Mouse (Mus musculus) stomach, embryonic 16.5 days (tissue): Measurements from ENCODE around the gene Cyp4f16. TPM values are rescaled to one million over a fixed set of nuclear protein-coding genes. Genes with fewer than 3 reads are reported as not detected.
A peak's percentile ranks its signal among the peaks of the same experiment; 100 is the strongest.
"Not testable (repeated sequence)": the region's sequence is repeated elsewhere in the genome, so short reads cannot be mapped to it uniquely, and the experiment has no call there.

Source experiments
- ATAC-seq: fragments of 200-750 bp; cut with Nextera tagmentation; 2 replicates; pipeline ENCODE4 v1.8.0; 2017; ENCODE audit warnings: moderate number of reproducible peaks, moderate TSS enrichment; ENCODE audit not compliant: insufficient read depth, low FRiP score
- H3K27ac ChIP-seq: fragments of 300-500 bp; sonication (generic); 2 replicates; pipeline ENCODE4 v1.5.1; 2014; ENCODE audit warnings: low read length
- H3K27me3 ChIP-seq: fragments of 300-500 bp; sonication (generic); 2 replicates; pipeline ENCODE4 v1.6.1; 2014; ENCODE audit warnings: low read length, control low read depth, mixed read lengths; ENCODE audit not compliant: control insufficient read depth, insufficient read depth
- H3K36me3 ChIP-seq: fragments of 300-500 bp; sonication (generic); 2 replicates; pipeline ENCODE4 v1.6.1; 2014; ENCODE audit warnings: low read length; ENCODE audit not compliant: control insufficient read depth, insufficient read depth
- H3K4me1 ChIP-seq: fragments of 300-500 bp; sonication (generic); 2 replicates; pipeline ENCODE4 v1.6.1; 2014; ENCODE audit warnings: low read length, control low read depth, mixed read lengths; ENCODE audit not compliant: control insufficient read depth, insufficient read depth
- H3K4me2 ChIP-seq: fragments of 300-500 bp; sonication (generic); 2 replicates; pipeline ENCODE4 v1.6.1; 2014; ENCODE audit warnings: low read depth, low read length, mixed read lengths
- H3K4me3 ChIP-seq: fragments of 300-500 bp; sonication (generic); replicated peaks from 2 replicates; pipeline ENCODE4 v1.5.1; 2014; ENCODE audit warnings: mild to moderate bottlenecking, low read length
- H3K9ac ChIP-seq: fragments of 300-500 bp; sonication (generic); 2 replicates; pipeline ENCODE4 v1.6.1; 2014; ENCODE audit warnings: low read length
- H3K9me3 ChIP-seq: fragments of 300-500 bp; sonication (generic); replicated peaks from 2 replicates; pipeline ENCODE4 v1.6.1; 2016; ENCODE audit warnings: low read length, control low read depth; ENCODE audit not compliant: control insufficient read depth
- WGBS: fragments of 180-500 bp; shearing (Covaris S2); extraction: QIAGEN DNeasy Blood & Tissue Kit; methylation state at CpG from one replicate; pipeline ENCODE4 v1.1.7; 2014; 5-methylcytosine and 5-hydroxymethylcytosine counted together
- polyA plus RNA-seq: library from polyadenylated mRNA; unstranded; fragments of >200 nt; fragmentation: Nextera tagmentation; extraction: Ambion mirVana; gene quantifications from 2 replicates; pipeline ENCODE4 v1.2.1, GENCODE M21; 2015

Gene Cyp4f16
- polyA plus RNA-seq, 1 experiment from 2014 or later = 28.7 TPM

DNA sequence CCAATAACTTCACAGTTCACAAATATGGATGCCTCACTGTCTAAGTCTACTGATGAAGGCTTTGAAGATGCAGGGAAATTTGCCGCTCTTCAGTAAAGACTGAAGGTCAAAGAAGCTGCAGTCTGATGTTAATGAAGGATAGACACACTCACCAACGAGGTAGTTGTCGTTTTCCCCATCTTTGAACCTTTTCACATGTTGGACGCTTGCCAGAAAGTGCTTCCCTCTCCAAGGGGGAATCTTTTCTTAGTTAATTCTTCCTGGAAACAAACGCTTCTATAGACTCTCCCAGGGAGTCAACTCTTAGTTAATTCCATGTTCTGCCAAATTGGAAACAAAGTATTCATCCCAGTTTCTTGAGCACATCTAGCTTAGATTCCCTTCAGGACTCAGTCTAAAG, 20.2 kb upstream of the Cyp4f16 start:
- no peak overlapping the region for H3K9ac ChIP-seq
- H3K36me3 ChIP-seq = no peaks in the 10 kb centered on the region
- WGBS = 77% methylated on average over 5 of the region's 5 CpGs
- H3K27ac ChIP-seq = no peak overlapping the region
- H3K27me3 ChIP-seq = no peaks in the 10 kb centered on the region
- H3K4me2 ChIP-seq = no peak overlapping the region
- no peak for ATAC-seq
- H3K9me3 ChIP-seq = no peaks in the 10 kb centered on the region
- no peaks in the 10 kb centered on the region for H3K4me1 ChIP-seq
- no peak overlapping the region for H3K4me3 ChIP-seq

- H3K27me3 ChIP-seq = no peaks in the 10 kb centered on the region
- H3K4me1 ChIP-seq = no peaks in the 10 kb centered on the region
- 86% methylated on average over 5 of the region's 5 CpGs for WGBS
- no peak for ATAC-seq
- H3K4me2 ChIP-seq = no peak overlapping the region
- no peaks in the 10 kb centered on the region for H3K36me3 ChIP-seq
- no peak overlapping the region for H3K4me3 ChIP-seq
- H3K27ac ChIP-seq = no peak overlapping the region
- no peaks in the 10 kb centered on the region for H3K9me3 ChIP-seq
- H3K9ac ChIP-seq = no peak overlapping the region
These were observed 14.4 kb upstream of the Cyp4f16 start for GRCm38 (mm10) chr17:32521981-32522380.

DNA sequence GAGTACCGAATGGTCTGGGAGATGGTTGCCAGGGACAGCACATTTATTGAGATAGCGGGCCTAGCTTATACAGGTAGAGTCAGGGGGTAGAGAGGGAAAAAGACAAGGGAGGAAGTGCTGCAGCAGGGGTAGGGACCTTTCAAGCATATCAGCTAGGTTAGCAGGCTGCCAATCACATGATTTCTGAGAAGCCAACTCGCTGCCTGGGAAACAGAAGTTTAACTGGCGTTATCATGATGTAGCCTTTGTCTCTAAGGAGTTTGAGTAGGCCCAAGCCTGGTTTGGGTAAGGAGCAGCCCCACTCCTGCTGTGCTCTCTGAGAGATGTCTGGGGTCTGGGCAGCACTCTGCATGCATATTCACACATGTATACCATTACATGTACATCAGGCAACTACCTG, 14.0 kb upstream of the Cyp4f16 start:
- no peak for ATAC-seq
- H3K4me2 ChIP-seq = no peak overlapping the region
- H3K4me1 ChIP-seq = no peaks in the 10 kb centered on the region
- no peak overlapping the region for H3K27ac ChIP-seq
- H3K27me3 ChIP-seq = no peaks in the 10 kb centered on the region
- H3K9ac ChIP-seq = no peak overlapping the region
- 81% methylated on average over 4 of the region's 4 CpGs for WGBS
- H3K9me3 ChIP-seq = no peaks in the 10 kb centered on the region
- H3K4me3 ChIP-seq = no peak overlapping the region
- no peaks in the 10 kb centered on the region for H3K36me3 ChIP-seq

DNA sequence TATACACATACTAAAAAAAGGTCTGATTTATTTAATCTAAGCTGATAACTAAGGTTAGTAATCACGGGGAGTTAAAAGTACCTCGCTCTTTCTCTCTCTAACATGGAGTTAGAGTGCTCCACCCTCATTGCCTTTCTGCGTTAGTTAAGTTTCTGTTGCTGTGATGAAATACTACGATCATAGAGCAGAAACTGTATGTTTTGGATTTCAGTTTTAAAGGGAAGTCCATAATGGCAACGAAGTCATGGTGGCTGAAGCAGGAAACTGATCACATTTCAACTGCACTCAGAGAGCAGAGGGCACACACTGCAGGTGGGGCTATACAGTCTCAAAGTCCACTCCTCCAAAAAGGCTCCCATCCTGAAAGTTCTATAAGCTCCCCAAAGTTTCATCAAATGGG, 13.5 kb upstream of the Cyp4f16 start:
- Histone ChIP-seq H3K4me2 (no peak overlapping the region), H3K4me3 (no peak overlapping the region), H3K27ac (no peak overlapping the region), H3K9me3 (no peaks in the 10 kb centered on the region), H3K4me1 (no peaks in the 10 kb centered on the region), H3K9ac (no peak overlapping the region), H3K27me3 (no peaks in the 10 kb centered on the region), H3K36me3 (no peaks in the 10 kb centered on the region)
- ATAC-seq = no peak
- WGBS = 85% methylated on average over 5 of the region's 5 CpGs

DNA sequence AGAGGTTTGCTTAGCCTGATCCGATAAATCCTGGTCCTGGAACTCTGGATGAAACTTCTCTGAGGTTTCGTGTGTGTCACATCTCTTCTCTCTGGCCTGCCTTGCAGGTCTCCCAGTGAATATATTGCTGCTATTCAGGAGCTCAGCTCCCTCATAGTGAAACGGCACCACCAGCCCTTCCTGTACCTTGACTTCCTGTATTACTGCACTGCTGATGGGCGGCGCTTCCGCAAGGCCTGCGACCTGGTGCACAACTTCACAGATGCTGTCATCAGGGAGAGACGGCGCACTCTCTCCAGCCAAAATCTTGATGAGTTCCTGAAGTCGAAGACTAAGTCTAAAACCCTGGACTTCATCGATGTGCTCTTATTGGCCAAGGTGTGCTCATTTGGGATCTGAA, 12.5 kb upstream of the Cyp4f16 start:
- H3K4me3 ChIP-seq = no peak overlapping the region
- ATAC-seq = no peak
- H3K36me3 ChIP-seq = no peaks in the 10 kb centered on the region
- H3K4me2 ChIP-seq = no peak overlapping the region
- no peaks in the 10 kb centered on the region for H3K4me1 ChIP-seq
- no peaks in the 10 kb centered on the region for H3K27me3 ChIP-seq
- no peaks in the 10 kb centered on the region for H3K9me3 ChIP-seq
- 91% methylated on average over 11 of the region's 11 CpGs for WGBS
- no peak overlapping the region for H3K27ac ChIP-seq
- H3K9ac ChIP-seq = no peak overlapping the region

- not testable (repeated sequence) for H3K4me2 ChIP-seq, ATAC-seq, H3K4me1 ChIP-seq, H3K9ac ChIP-seq, H3K36me3 ChIP-seq, H3K27me3 ChIP-seq, H3K27ac ChIP-seq, H3K9me3 ChIP-seq, H3K4me3 ChIP-seq
- 96% methylated on average over 1 of the region's 1 CpGs for WGBS
These were observed 10.0 kb upstream of the Cyp4f16 start for GRCm38 (mm10) chr17:32526341-32526740.

- 85% methylated on average over 11 of the region's 11 CpGs for WGBS
- ATAC-seq = no peak
- H3K4me3 ChIP-seq = no peak overlapping the region
These were observed 8.6 kb upstream of the Cyp4f16 start for GRCm38 (mm10) chr17:32527748-32528147.

DNA sequence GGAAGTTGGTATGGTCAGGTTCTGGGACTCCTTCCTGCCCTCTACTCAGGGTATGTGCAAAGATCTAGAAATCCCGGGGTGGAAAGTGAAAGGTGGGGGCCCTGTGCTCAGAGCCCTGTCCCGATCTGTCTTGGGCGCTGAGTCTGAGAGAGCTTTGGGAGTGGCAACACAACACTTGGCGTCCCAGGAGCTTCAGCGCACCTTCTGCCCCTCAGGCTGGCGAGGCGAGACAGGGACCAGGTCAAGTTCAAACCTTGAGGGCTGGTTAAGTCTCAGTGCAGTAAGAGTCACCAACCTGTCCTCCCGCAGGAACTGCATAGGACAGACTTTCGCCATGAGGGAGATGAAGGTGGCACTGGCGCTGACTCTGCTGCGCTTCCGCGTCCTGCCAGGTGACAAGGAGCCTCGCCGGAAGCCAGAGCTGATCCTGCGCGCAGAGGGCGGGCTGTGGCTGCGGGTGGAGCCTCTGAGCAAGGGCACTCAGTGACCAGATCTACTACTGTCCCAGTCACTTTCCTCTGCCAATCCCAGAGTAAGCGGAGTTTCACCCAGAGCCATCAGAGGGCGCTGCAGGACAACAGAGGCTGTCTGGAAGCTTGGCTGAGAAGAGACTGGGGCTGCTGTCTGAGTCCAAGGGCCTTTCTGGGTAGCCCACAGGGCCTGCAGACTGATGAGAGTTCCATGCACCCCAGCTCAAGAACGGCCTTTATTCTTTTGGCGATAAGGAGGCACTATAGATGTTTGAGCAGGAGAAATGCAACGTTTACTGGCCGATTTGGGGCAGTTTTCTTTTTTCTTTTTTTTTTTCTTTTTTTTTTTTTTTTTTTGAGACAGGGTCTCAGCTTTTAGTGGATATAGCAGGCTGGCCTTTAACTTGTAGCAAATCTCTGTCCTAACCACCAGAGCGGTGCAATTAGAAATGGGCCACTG, 7.7 kb upstream of the Cyp4f16 start:
- Histone ChIP-seq H3K4me3 (peak overlapping the region; percentile 43), H3K9ac (peak overlapping the region; percentile 70), H3K27me3 (no peaks in the 10 kb centered on the region), H3K36me3 (no peaks in the 10 kb centered on the region), H3K4me2 (peak overlapping the region; percentile 56), H3K27ac (peak overlapping the region; percentile 27; the same call in 1 of the 2 replicates), H3K9me3 (no peaks in the 10 kb centered on the region), H3K4me1 (no peaks in the 10 kb centered on the region)
- WGBS = 19% methylated on average over 26 of the region's 26 CpGs
- peak; percentile 93 for ATAC-seq

More at GRCm38 (mm10) chr17:32527748-32528147, 8.6 kb upstream of the Cyp4f16 start:
- Histone ChIP-seq H3K4me2 (no peak overlapping the region; the same call in 1 of the 2 replicates), H3K9me3 (no peaks in the 10 kb centered on the region), H3K9ac (no peak overlapping the region), H3K27me3 (no peaks in the 10 kb centered on the region), H3K4me1 (no peaks in the 10 kb centered on the region), H3K27ac (no peak overlapping the region), H3K36me3 (no peaks in the 10 kb centered on the region)

GRCm38 (mm10) chr17:32532356-32532755, 4.0 kb upstream of the Cyp4f16 start:
- H3K4me1 ChIP-seq, H3K36me3 ChIP-seq, H3K9ac ChIP-seq, H3K4me3 ChIP-seq, ATAC-seq, H3K4me2 ChIP-seq, H3K27me3 ChIP-seq, H3K27ac ChIP-seq, H3K9me3 ChIP-seq: not testable (repeated sequence)
- 51% methylated on average over 4 of the region's 4 CpGs for WGBS
